Mouse (Mus musculus): ENCODE measurements around the gene Lrtm1.

- TF ChIP-seq POLR2A (IDR thresholded peaks at IDR 0.05; ENCODE audit: control insufficient read depth, low read depth, low read length), result no peak
- no peak for TF ChIP-seq CTCF (IDR thresholded peaks at IDR 0.05; ENCODE audit: control insufficient read depth, insufficient read depth, insufficient replicate concordance, low read depth, low read length)
These were observed 4.8 kb upstream of the Lrtm1 start for GRCm38 (mm10) chr14:29013161-29013560.
